Mouse (Mus musculus) liver, embryonic 14.5 days (tissue): ENCODE measurements around the gene Kansl3.
A peak's percentile ranks its signal among the peaks of the same experiment; 100 is the strongest.

Experiments
- CTCF ChIP-seq: IDR thresholded peaks from 2 replicates; pipeline ENCODE4 v1.5.1; 2016; ENCODE audit warnings: antibody characterized with exemption, low read depth, control low read depth
- EP300 ChIP-seq: IDR thresholded peaks from 2 replicates; pipeline ENCODE4 v1.6.1; 2016; ENCODE audit warnings: antibody characterized with exemption, low read depth

- TF ChIP-seq CTCF (peak; percentile 68), EP300 (no peak)
Observed at GRCm38 (mm10) chr1:36323746-36324448, 45.1 kb downstream of the Kansl3 start.
